Mouse (Mus musculus): Measurements from ENCODE around the gene Abhd17c. TPM values are rescaled to one million over a fixed set of nuclear protein-coding genes. Genes with fewer than 3 reads are reported as not detected.
A peak's percentile ranks its signal among the peaks of the same experiment; 100 is the strongest.

Abhd17c gene
- total and polyA plus RNA-seq, 3 experiments, result 33.5 to 55.7 TPM; not detected in 1

DNA sequence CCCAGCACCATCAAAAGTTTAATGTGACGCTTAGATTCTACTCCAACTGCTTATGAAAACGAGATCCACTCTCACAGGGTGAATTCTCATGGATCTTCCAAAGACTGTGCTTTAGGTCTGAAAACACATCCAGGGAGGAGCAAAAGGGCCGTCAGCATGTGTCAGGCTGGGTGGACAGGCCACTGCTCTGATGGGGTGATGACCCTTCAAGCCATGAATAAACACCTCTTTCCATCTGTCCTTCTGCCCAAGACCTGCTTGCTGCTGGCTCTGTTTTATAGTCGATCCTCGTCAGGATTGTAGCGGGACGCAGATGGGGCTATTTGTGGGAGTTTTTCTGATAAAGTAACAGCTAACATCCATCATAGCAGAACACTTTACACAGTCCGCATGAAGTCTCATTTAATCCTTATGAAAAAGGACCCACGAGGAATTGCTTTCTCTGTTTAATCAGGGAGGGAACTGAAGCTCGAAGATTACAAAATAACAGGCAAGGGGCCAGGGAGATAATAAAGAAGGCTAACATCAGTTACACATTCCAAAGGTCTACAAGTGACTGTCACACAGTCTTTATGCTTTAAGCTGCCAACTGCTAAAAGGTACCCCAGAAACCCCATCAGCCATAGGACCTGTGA lies 39.9 kb downstream of the Abhd17c start:
- Histone ChIP-seq H3K9ac (ENCODE audit: control insufficient read depth, low read depth, low read length, poor library complexity, severe bottlenecking) (no peak overlapping the region), H3K4me3 (ENCODE audit: control insufficient read depth in 1 of 2, insufficient read depth in 1 of 2, low read depth in 2 of 2, low read length in 2 of 2) (no peak overlapping the region), H3K36me3 (ENCODE audit: control insufficient read depth in 1 of 2, insufficient read depth in 2 of 2, low read length in 2 of 2) (peaks cover 0 to 10% of the 10 kb centered on the region in 2 experiments; a peak in 2 of 4 replicates)

DNA sequence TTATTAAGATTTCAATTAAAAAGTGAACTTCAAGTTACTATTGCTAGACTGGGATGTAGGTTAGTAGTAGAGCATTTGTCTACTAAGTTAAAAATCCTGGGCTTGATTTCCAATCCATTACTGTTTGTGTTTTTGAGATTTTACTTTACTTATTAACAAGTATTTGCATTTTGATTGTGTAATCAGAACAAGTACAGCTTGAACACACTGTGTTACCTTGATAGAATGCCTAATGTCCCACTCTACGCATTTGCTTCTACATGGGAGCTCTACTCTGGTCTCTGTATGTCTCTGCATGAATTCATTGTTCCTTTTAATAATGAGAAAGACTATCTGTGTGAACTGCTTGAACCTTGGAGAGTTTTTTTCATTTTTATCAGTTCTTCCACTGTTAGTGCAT lies 44.8 kb downstream of the Abhd17c start:
- TF ChIP-seq BHLHE40 (IDR thresholded peaks at IDR 0.05; ENCODE audit: borderline replicate concordance, low read depth, low read length) (no peak), RCOR1 (IDR thresholded peaks at IDR 0.05; ENCODE audit: low read depth, low read length) (no peak), GATA1 (IDR thresholded peaks at IDR 0.05; ENCODE audit: low read depth, low read length) (no peak), ZKSCAN1 (IDR thresholded peaks at IDR 0.05; ENCODE audit: low read depth, low read length) (no peak)

More for the DNA sequence above, 39.9 kb downstream of the Abhd17c start:
- no peaks in the 10 kb centered on the region for H3K4me1 ChIP-seq (ENCODE audit: control insufficient read depth in 1 of 2, insufficient read depth in 2 of 2, low read length in 2 of 2)
- peaks cover 2% of the 10 kb centered on the region; the same call in 1 of the 2 replicates for H3K79me2 ChIP-seq (ENCODE audit: control insufficient read depth, insufficient read depth, low read length, poor library complexity)
- no peak overlapping the region for H3K27ac ChIP-seq (ENCODE audit: control insufficient read depth, low read depth, low read length)
- H3K9me3 ChIP-seq (replicated peaks; ENCODE audit: insufficient read depth, low read length), result no peaks in the 10 kb centered on the region
- DNase-seq (ENCODE audit: low read depth, low spot score), result no peak
- no peaks in the 10 kb centered on the region for H3K27me3 ChIP-seq (ENCODE audit: control insufficient read depth in 1 of 2, insufficient read depth in 2 of 2, low read length in 2 of 2)
- TF ChIP-seq ZNF384 (IDR thresholded peaks at IDR 0.05; ENCODE audit: low read depth, low read length), result no peak
- TF ChIP-seq ETS1 (IDR thresholded peaks at IDR 0.05; ENCODE audit: low read depth, low read length), result no peak
- no peak for TF ChIP-seq CTCF (IDR thresholded peaks at IDR 0.05 in 2 of 3, conservative IDR thresholded peaks at IDR 0.05 in 1 of 3; ENCODE audit: control insufficient read depth in 1 of 3, insufficient read depth in 1 of 3, low read depth in 2 of 3, low read length in 3 of 3, poor library complexity in 1 of 3, severe bottlenecking in 1 of 3)
- no peak for TF ChIP-seq MYB (IDR thresholded peaks at IDR 0.05; ENCODE audit: low read depth, low read length)
- no peak for TF ChIP-seq POLR2A (IDR thresholded peaks at IDR 0.05; ENCODE audit: control insufficient read depth in 1 of 2, insufficient read depth in 1 of 2, low read depth in 1 of 2, low read length in 2 of 2, poor library complexity in 1 of 2)
- no peak for TF ChIP-seq ZKSCAN1 (IDR thresholded peaks at IDR 0.05; ENCODE audit: low read depth, low read length)
- no peak for TF ChIP-seq POLR2AphosphoS5 (IDR thresholded peaks at IDR 0.05; ENCODE audit: borderline replicate concordance, low read depth, low read length)
- no peak for TF ChIP-seq MYC (IDR thresholded peaks at IDR 0.05; ENCODE audit: low read depth, low read length)
- TF ChIP-seq KAT2A (conservative IDR thresholded peaks at IDR 0.05; ENCODE audit: low read depth, low read length), result no peak

GRCm38 (mm10) chr7:84102589-84102988 lies 49.1 kb downstream of the Abhd17c start:
- peak; percentile 75 for DNase-seq (ENCODE audit: low read depth, low spot score)
- TF ChIP-seq ZNF384 (IDR thresholded peaks at IDR 0.05; ENCODE audit: low read depth, low read length), result peak; percentile 90
- TF ChIP-seq POLR2AphosphoS5 (IDR thresholded peaks at IDR 0.05; ENCODE audit: borderline replicate concordance, low read depth, low read length), result no peak
- peak overlapping the region in 1 of 2 experiments; percentile 32; a peak in 1 of 4 replicates for H3K4me3 ChIP-seq (ENCODE audit: control insufficient read depth in 1 of 2, insufficient read depth in 1 of 2, low read depth in 2 of 2, low read length in 2 of 2)
- H3K4me1 ChIP-seq (ENCODE audit: control insufficient read depth in 1 of 2, insufficient read depth in 2 of 2, low read length in 2 of 2), result peaks cover 0 to 7% of the 10 kb centered on the region in 2 experiments; a peak in 2 of 4 replicates
- no peaks in the 10 kb centered on the region for H3K79me2 ChIP-seq (ENCODE audit: control insufficient read depth, insufficient read depth, low read length, poor library complexity)
- no peaks in the 10 kb centered on the region for H3K9me3 ChIP-seq (replicated peaks; ENCODE audit: insufficient read depth, low read length)
- H3K36me3 ChIP-seq (ENCODE audit: control insufficient read depth in 1 of 2, insufficient read depth in 2 of 2, low read length in 2 of 2), result no peaks in the 10 kb centered on the region; a peak in 1 of 4 replicates
- H3K27me3 ChIP-seq (ENCODE audit: control insufficient read depth in 1 of 2, insufficient read depth in 2 of 2, low read length in 2 of 2), result no peaks in the 10 kb centered on the region
- H3K27ac ChIP-seq (ENCODE audit: control insufficient read depth, low read depth, low read length), result no peak overlapping the region
- no peak overlapping the region for H3K9ac ChIP-seq (ENCODE audit: control insufficient read depth, low read depth, low read length, poor library complexity, severe bottlenecking)

More for the DNA sequence above, 44.8 kb downstream of the Abhd17c start:
- Histone ChIP-seq H3K79me2 (ENCODE audit: control insufficient read depth, insufficient read depth, low read length, poor library complexity) (no peaks in the 10 kb centered on the region), H3K4me3 (ENCODE audit: control insufficient read depth in 1 of 2, insufficient read depth in 1 of 2, low read depth in 2 of 2, low read length in 2 of 2) (no peak overlapping the region), H3K9me3 (replicated peaks; ENCODE audit: insufficient read depth, low read length) (no peaks in the 10 kb centered on the region), H3K27me3 (ENCODE audit: control insufficient read depth in 1 of 2, insufficient read depth in 2 of 2, low read length in 2 of 2) (no peaks in the 10 kb centered on the region), H3K36me3 (ENCODE audit: control insufficient read depth in 1 of 2, insufficient read depth in 2 of 2, low read length in 2 of 2) (peaks cover 0 to 7% of the 10 kb centered on the region in 2 experiments; a peak in 3 of 4 replicates), H3K4me1 (ENCODE audit: control insufficient read depth in 1 of 2, insufficient read depth in 2 of 2, low read length in 2 of 2) (peaks cover 0 to 7% of the 10 kb centered on the region in 2 experiments; a peak in 2 of 4 replicates), H3K9ac (ENCODE audit: control insufficient read depth, low read depth, low read length, poor library complexity, severe bottlenecking) (no peak overlapping the region), H3K27ac (ENCODE audit: control insufficient read depth, low read depth, low read length) (no peak overlapping the region)
- DNase-seq (ENCODE audit: low read depth, low spot score), result no peak

All from MEL (cell line).